Mouse (Mus musculus) midbrain, embryonic 14.5 days (tissue): ENCODE measurements at regions not wholly inside any gene's neighbourhood (a gene's known extent, or its start where the extent isn't known, plus 50 kb on each side); places are given as distances from the start of the nearest gene placed in this dataset.

Experiments used
- ATAC-seq: fragments of 200-750 bp; cut with Nextera tagmentation; 2 replicates; pipeline ENCODE4 v1.8.0; 2017; ENCODE audit warnings: moderate number of reproducible peaks, moderate library complexity; ENCODE audit not compliant: low FRiP score, low TSS enrichment
- DNase-seq: peaks from one replicate; pipeline ENCODE4 v3.0.0-alpha.2; 2015
- H3K27ac ChIP-seq: fragments of 300-500 bp; sonication (generic); replicated peaks from 2 replicates; pipeline ENCODE4 v1.5.1; 2014; ENCODE audit warnings: mild to moderate bottlenecking, low read depth, low read length, moderate library complexity
- H3K27me3 ChIP-seq: fragments of 300-500 bp; sonication (generic); 2 replicates; pipeline ENCODE4 v1.6.1; 2014; ENCODE audit warnings: low read length, control low read depth, mixed read lengths; ENCODE audit not compliant: control insufficient read depth, insufficient read depth
- H3K36me3 ChIP-seq: fragments of 300-500 bp; sonication (generic); 2 replicates; pipeline ENCODE4 v1.6.1; 2014; ENCODE audit warnings: low read length, control low read depth; ENCODE audit not compliant: control insufficient read depth, insufficient read depth
- H3K4me1 ChIP-seq: fragments of 300-500 bp; sonication (generic); 2 replicates; pipeline ENCODE4 v1.6.1; 2014; ENCODE audit warnings: mild to moderate bottlenecking, antibody characterized with exemption, low read length, control low read depth; ENCODE audit not compliant: control insufficient read depth, insufficient read depth
- H3K4me2 ChIP-seq: fragments of 300-500 bp; sonication (generic); 2 replicates; pipeline ENCODE4 v1.6.1; 2014; ENCODE audit warnings: mild to moderate bottlenecking, low read length, moderate library complexity
- H3K4me3 ChIP-seq: fragments of 300-500 bp; sonication (generic); replicated peaks from 2 replicates; pipeline ENCODE4 v1.5.1; 2014; ENCODE audit warnings: low read depth, low read length
- H3K9ac ChIP-seq: fragments of 300-500 bp; sonication (generic); replicated peaks from 2 replicates; pipeline ENCODE4 v1.6.1; 2014; ENCODE audit warnings: mild to moderate bottlenecking, low read length, moderate library complexity
- H3K9me3 ChIP-seq: fragments of 300-500 bp; sonication (generic); 2 replicates; pipeline ENCODE4 v1.6.1; 2016; ENCODE audit warnings: low read length, control low read depth, mixed read lengths; ENCODE audit not compliant: control insufficient read depth
- WGBS: fragments of 180-500 bp; shearing (Covaris S2); extraction: QIAGEN DNeasy Blood & Tissue Kit; methylation state at CpG from one replicate; pipeline ENCODE4 v1.1.7; 2014; 5-methylcytosine and 5-hydroxymethylcytosine counted together

- no peaks in the 10 kb centered on the region for H3K9me3 ChIP-seq
- H3K27me3 ChIP-seq = no peaks in the 10 kb centered on the region
- H3K4me2 ChIP-seq = no peak overlapping the region
- DNase-seq = no peak
- no peaks in the 10 kb centered on the region for H3K4me1 ChIP-seq
- no peaks in the 10 kb centered on the region for H3K36me3 ChIP-seq
- H3K9ac ChIP-seq = no peak overlapping the region
- no peak for ATAC-seq
- WGBS = 82% methylated on average over 4 of the region's 4 CpGs
- H3K4me3 ChIP-seq = no peak overlapping the region
- no peak overlapping the region for H3K27ac ChIP-seq
Measured at GRCm38 (mm10) chr14:66584699-66585098, 575.7 kb upstream of the Gulo start.

GRCm38 (mm10) chr14:66579904-66580492 is 571.0 kb upstream of the Gulo start:
- DNase-seq (no peak), ATAC-seq (no peak)
- 82% methylated on average over 6 of the region's 6 CpGs for WGBS
- Histone ChIP-seq H3K9me3 (no peaks in the 10 kb centered on the region), H3K4me3 (no peak overlapping the region), H3K4me1 (no peaks in the 10 kb centered on the region), H3K27me3 (no peaks in the 10 kb centered on the region), H3K27ac (no peak overlapping the region), H3K4me2 (no peak overlapping the region), H3K9ac (no peak overlapping the region), H3K36me3 (no peaks in the 10 kb centered on the region)

GRCm38 (mm10) chr14:66566600-66566999 is 557.6 kb upstream of the Gulo start:
- no peaks in the 10 kb centered on the region for H3K4me1 ChIP-seq
- WGBS = 67% methylated on average over 10 of the region's 10 CpGs

GRCm38 (mm10) chr14:66562744-66563143 is 553.7 kb upstream of the Gulo start:
- Histone ChIP-seq H3K4me3 (no peak overlapping the region), H3K9me3 (no peaks in the 10 kb centered on the region), H3K27ac (no peak overlapping the region), H3K27me3 (no peaks in the 10 kb centered on the region), H3K4me2 (no peak overlapping the region), H3K9ac (no peak overlapping the region), H3K4me1 (no peaks in the 10 kb centered on the region), H3K36me3 (no peaks in the 10 kb centered on the region)
- ATAC-seq (no peak), DNase-seq (peak; percentile 14)
- WGBS = 41% methylated on average over 4 of the region's 4 CpGs

More at GRCm38 (mm10) chr14:66566600-66566999, 557.6 kb upstream of the Gulo start:
- Histone ChIP-seq H3K36me3 (no peaks in the 10 kb centered on the region), H3K27ac (no peak overlapping the region), H3K9ac (no peak overlapping the region), H3K27me3 (no peaks in the 10 kb centered on the region), H3K4me3 (no peak overlapping the region), H3K4me2 (no peak overlapping the region), H3K9me3 (no peaks in the 10 kb centered on the region)
- DNase-seq (no peak), ATAC-seq (no peak)

- 70% methylated on average over 3 of the region's 3 CpGs for WGBS
- no peak for ATAC-seq
- Histone ChIP-seq H3K27ac (no peak overlapping the region), H3K9ac (no peak overlapping the region), H3K27me3 (no peaks in the 10 kb centered on the region), H3K4me3 (no peak overlapping the region), H3K4me2 (no peak overlapping the region), H3K36me3 (no peaks in the 10 kb centered on the region), H3K9me3 (no peaks in the 10 kb centered on the region), H3K4me1 (no peaks in the 10 kb centered on the region)
- DNase-seq = no peak
Measured at GRCm38 (mm10) chr14:66561715-66562114, 552.7 kb upstream of the Gulo start.

GRCm38 (mm10) chr14:66561042-66561590 is 552.1 kb upstream of the Gulo start:
- no peak overlapping the region for H3K9ac ChIP-seq
- H3K27me3 ChIP-seq = no peaks in the 10 kb centered on the region
- no peaks in the 10 kb centered on the region for H3K9me3 ChIP-seq
- H3K27ac ChIP-seq = no peak overlapping the region
- no peaks in the 10 kb centered on the region for H3K4me1 ChIP-seq
- no peak overlapping the region for H3K4me3 ChIP-seq
- no peaks in the 10 kb centered on the region for H3K36me3 ChIP-seq
- no peak for ATAC-seq
- DNase-seq = no peak
- WGBS = 82% methylated on average over 5 of the region's 5 CpGs
- H3K4me2 ChIP-seq = no peak overlapping the region

GRCm38 (mm10) chr14:66558393-66558792 is 549.4 kb upstream of the Gulo start:
- no peaks in the 10 kb centered on the region for H3K9me3 ChIP-seq
- no peak overlapping the region for H3K9ac ChIP-seq
- H3K27ac ChIP-seq = no peak overlapping the region
- DNase-seq = no peak
- no peak overlapping the region for H3K4me2 ChIP-seq
- H3K4me1 ChIP-seq = no peaks in the 10 kb centered on the region
- H3K36me3 ChIP-seq = no peaks in the 10 kb centered on the region
- ATAC-seq = no peak
- WGBS = 95% methylated on average over 5 of the region's 5 CpGs
- no peak overlapping the region for H3K4me3 ChIP-seq
- no peaks in the 10 kb centered on the region for H3K27me3 ChIP-seq

GRCm38 (mm10) chr14:66557631-66558030 is 548.6 kb upstream of the Gulo start:
- ATAC-seq = no peak
- Histone ChIP-seq H3K9ac (no peak overlapping the region), H3K4me2 (no peak overlapping the region), H3K9me3 (no peaks in the 10 kb centered on the region), H3K4me3 (no peak overlapping the region), H3K4me1 (no peaks in the 10 kb centered on the region), H3K27me3 (no peaks in the 10 kb centered on the region), H3K27ac (no peak overlapping the region), H3K36me3 (no peaks in the 10 kb centered on the region)
- DNase-seq = no peak
- WGBS = 87% methylated on average over 8 of the region's 8 CpGs

- ATAC-seq (no peak), DNase-seq (no peak)
- H3K4me3 ChIP-seq = no peak overlapping the region
- H3K4me1 ChIP-seq = no peaks in the 10 kb centered on the region
- WGBS = 81% methylated on average over 6 of the region's 6 CpGs
- H3K36me3 ChIP-seq = no peaks in the 10 kb centered on the region
- no peaks in the 10 kb centered on the region for H3K9me3 ChIP-seq
- no peaks in the 10 kb centered on the region for H3K27me3 ChIP-seq
- H3K9ac ChIP-seq = no peak overlapping the region
- H3K4me2 ChIP-seq = no peak overlapping the region
- H3K27ac ChIP-seq = no peak overlapping the region
Measured at GRCm38 (mm10) chr14:66538498-66538897, 529.5 kb upstream of the Gulo start.
